Mouse (Mus musculus): ENCODE data around the gene Gba. TPM values are rescaled to one million over a fixed set of nuclear protein-coding genes. Genes with fewer than 3 reads are reported as not detected.

The Gba gene
- 16.0 TPM for polyA plus RNA-seq (2014; fragmentation: Illumina TruSeq; extraction: RNeasy Lipid Tissue Mini Kit (QIAGEN cat#74804); ENCODE audit: low read depth, low replicate concordance)

GRCm38 (mm10) chr3:89202253-89203141 is at the start of gene Gba:
Gene Gba, plus strand, starts transcription at chr3:89202928.

GRCm38 (mm10) chr3:89159616-89160344 is 42.9 kb upstream of the Gba start, which contains the start of gene Hcn3:
Gene Hcn3, minus strand, starts transcription at chr3:89160196.

GRCm38 (mm10) chr3:89164506-89165267 is 38.0 kb upstream of the Gba start, which contains the start of gene Clk2:
Gene Clk2, plus strand, starts transcription at chr3:89164795.

GRCm38 (mm10) chr3:89177242-89178106 is 25.3 kb upstream of the Gba start, which contains the start of gene Scamp3:
Gene Scamp3, plus strand, starts transcription at chr3:89177473.

GRCm38 (mm10) chr3:89183058-89183958 is 19.4 kb upstream of the Gba start, which contains the start of gene Fam189b:
Gene Fam189b, plus strand, starts transcription at chr3:89183143.

GRCm38 (mm10) chr3:89214681-89215411 is 12.1 kb downstream of the Gba start, which contains the start of gene Thbs3:
Gene Thbs3, plus strand, starts transcription at chr3:89215180.

GRCm38 (mm10) chr3:89226900-89227299 is 24.2 kb downstream of the Gba start, which contains the start of gene Mtx1:
Gene Mtx1, minus strand, starts transcription at chr3:89227088.

GRCm38 (mm10) chr3:89228836-89229235 is 26.1 kb downstream of the Gba start, which contains the start of gene Muc1:
Gene Muc1, plus strand, starts transcription at chr3:89229057.

GRCm38 (mm10) chr3:89245688-89246171 is 43.0 kb downstream of the Gba start, which contains the start of gene Krtcap2:
Gene Krtcap2, plus strand, starts transcription at chr3:89245966.

GRCm38 (mm10) chr3:89246261-89247100 is 43.8 kb downstream of the Gba start, which contains the start of gene Trim46:
Gene Trim46, minus strand, starts transcription at chr3:89246309.

Other genes starting within 250 kb of the Gba start
- gene Rusc1, start 109.6 kb upstream of the Gba start, polyA plus RNA-seq (2014; fragmentation: Illumina TruSeq; extraction: RNeasy Lipid Tissue Mini Kit (QIAGEN cat#74804); ENCODE audit: low read depth, low replicate concordance): 8.9 TPM
- gene Gm43738, start 101.8 kb upstream of the Gba start, polyA plus RNA-seq (2014; fragmentation: Illumina TruSeq; extraction: RNeasy Lipid Tissue Mini Kit (QIAGEN cat#74804); ENCODE audit: low read depth, low replicate concordance): not detected
- gene Fdps, start 101.0 kb upstream of the Gba start, polyA plus RNA-seq (2014; fragmentation: Illumina TruSeq; extraction: RNeasy Lipid Tissue Mini Kit (QIAGEN cat#74804); ENCODE audit: low read depth, low replicate concordance): 20.9 TPM
- gene Pklr, start 66.8 kb upstream of the Gba start, polyA plus RNA-seq (2014; fragmentation: Illumina TruSeq; extraction: RNeasy Lipid Tissue Mini Kit (QIAGEN cat#74804); ENCODE audit: low read depth, low replicate concordance): 22.4 TPM
- gene Hcn3, start 42.7 kb upstream of the Gba start, polyA plus RNA-seq (2014; fragmentation: Illumina TruSeq; extraction: RNeasy Lipid Tissue Mini Kit (QIAGEN cat#74804); ENCODE audit: low read depth, low replicate concordance): not detected
- 19.0 TPM for gene Clk2, start 38.1 kb upstream of the Gba start, polyA plus RNA-seq (2014; fragmentation: Illumina TruSeq; extraction: RNeasy Lipid Tissue Mini Kit (QIAGEN cat#74804); ENCODE audit: low read depth, low replicate concordance)
- 10.6 TPM for gene Scamp3, start 25.5 kb upstream of the Gba start, polyA plus RNA-seq (2014; fragmentation: Illumina TruSeq; extraction: RNeasy Lipid Tissue Mini Kit (QIAGEN cat#74804); ENCODE audit: low read depth, low replicate concordance)
- gene Fam189b, start 19.8 kb upstream of the Gba start, polyA plus RNA-seq (2014; fragmentation: Illumina TruSeq; extraction: RNeasy Lipid Tissue Mini Kit (QIAGEN cat#74804); ENCODE audit: low read depth, low replicate concordance): 0.76 TPM
- gene Thbs3, start 12.3 kb downstream of the Gba start, polyA plus RNA-seq (2014; fragmentation: Illumina TruSeq; extraction: RNeasy Lipid Tissue Mini Kit (QIAGEN cat#74804); ENCODE audit: low read depth, low replicate concordance): 1.5 TPM
- 29.7 TPM for gene Mtx1, start 24.2 kb downstream of the Gba start, polyA plus RNA-seq (2014; fragmentation: Illumina TruSeq; extraction: RNeasy Lipid Tissue Mini Kit (QIAGEN cat#74804); ENCODE audit: low read depth, low replicate concordance)
- 5.0 TPM for gene Muc1, start 26.1 kb downstream of the Gba start, polyA plus RNA-seq (2014; fragmentation: Illumina TruSeq; extraction: RNeasy Lipid Tissue Mini Kit (QIAGEN cat#74804); ENCODE audit: low read depth, low replicate concordance)
- gene Krtcap2, start 43.0 kb downstream of the Gba start, polyA plus RNA-seq (2014; fragmentation: Illumina TruSeq; extraction: RNeasy Lipid Tissue Mini Kit (QIAGEN cat#74804); ENCODE audit: low read depth, low replicate concordance): 24.4 TPM
- 0.19 TPM for gene Trim46, start 43.4 kb downstream of the Gba start, polyA plus RNA-seq (2014; fragmentation: Illumina TruSeq; extraction: RNeasy Lipid Tissue Mini Kit (QIAGEN cat#74804); ENCODE audit: low read depth, low replicate concordance)
- not detected for gene Dpm3, start 56.4 kb downstream of the Gba start, polyA plus RNA-seq (2014; fragmentation: Illumina TruSeq; extraction: RNeasy Lipid Tissue Mini Kit (QIAGEN cat#74804); ENCODE audit: low read depth, low replicate concordance)
- gene Slc50a1, start 67.6 kb downstream of the Gba start, polyA plus RNA-seq (2014; fragmentation: Illumina TruSeq; extraction: RNeasy Lipid Tissue Mini Kit (QIAGEN cat#74804); ENCODE audit: low read depth, low replicate concordance): 38.2 TPM
- 20.5 TPM for gene Efna1, start 78.2 kb downstream of the Gba start, polyA plus RNA-seq (2014; fragmentation: Illumina TruSeq; extraction: RNeasy Lipid Tissue Mini Kit (QIAGEN cat#74804); ENCODE audit: low read depth, low replicate concordance)
- not detected for gene Efna3, start 120.0 kb downstream of the Gba start, polyA plus RNA-seq (2014; fragmentation: Illumina TruSeq; extraction: RNeasy Lipid Tissue Mini Kit (QIAGEN cat#74804); ENCODE audit: low read depth, low replicate concordance)
- not detected for gene Efna4, start 135.1 kb downstream of the Gba start, polyA plus RNA-seq (2014; fragmentation: Illumina TruSeq; extraction: RNeasy Lipid Tissue Mini Kit (QIAGEN cat#74804); ENCODE audit: low read depth, low replicate concordance)
- gene Adam15, start 147.1 kb downstream of the Gba start, polyA plus RNA-seq (2014; fragmentation: Illumina TruSeq; extraction: RNeasy Lipid Tissue Mini Kit (QIAGEN cat#74804); ENCODE audit: low read depth, low replicate concordance): 14.9 TPM
- gene Dcst2, start 159.0 kb downstream of the Gba start, polyA plus RNA-seq (2014; fragmentation: Illumina TruSeq; extraction: RNeasy Lipid Tissue Mini Kit (QIAGEN cat#74804); ENCODE audit: low read depth, low replicate concordance): not detected
- 0.35 TPM for gene Dcst1, start 162.3 kb downstream of the Gba start, polyA plus RNA-seq (2014; fragmentation: Illumina TruSeq; extraction: RNeasy Lipid Tissue Mini Kit (QIAGEN cat#74804); ENCODE audit: low read depth, low replicate concordance)
- 11.5 TPM for gene Zbtb7b, start 191.8 kb downstream of the Gba start, polyA plus RNA-seq (2014; fragmentation: Illumina TruSeq; extraction: RNeasy Lipid Tissue Mini Kit (QIAGEN cat#74804); ENCODE audit: low read depth, low replicate concordance)
- 2.4 TPM for gene Lenep, start 199.9 kb downstream of the Gba start, polyA plus RNA-seq (2014; fragmentation: Illumina TruSeq; extraction: RNeasy Lipid Tissue Mini Kit (QIAGEN cat#74804); ENCODE audit: low read depth, low replicate concordance)
- gene Flad1, start 208.9 kb downstream of the Gba start, polyA plus RNA-seq (2014; fragmentation: Illumina TruSeq; extraction: RNeasy Lipid Tissue Mini Kit (QIAGEN cat#74804); ENCODE audit: low read depth, low replicate concordance): 1.6 TPM
- 3.3 TPM for gene Cks1b, start 215.5 kb downstream of the Gba start, polyA plus RNA-seq (2014; fragmentation: Illumina TruSeq; extraction: RNeasy Lipid Tissue Mini Kit (QIAGEN cat#74804); ENCODE audit: low read depth, low replicate concordance)
- 33.2 TPM for gene Shc1, start 215.5 kb downstream of the Gba start, polyA plus RNA-seq (2014; fragmentation: Illumina TruSeq; extraction: RNeasy Lipid Tissue Mini Kit (QIAGEN cat#74804); ENCODE audit: low read depth, low replicate concordance)
- gene Pygo2, start 227.3 kb downstream of the Gba start, polyA plus RNA-seq (2014; fragmentation: Illumina TruSeq; extraction: RNeasy Lipid Tissue Mini Kit (QIAGEN cat#74804); ENCODE audit: low read depth, low replicate concordance): 7.7 TPM
- gene Pbxip1, start 233.8 kb downstream of the Gba start, polyA plus RNA-seq (2014; fragmentation: Illumina TruSeq; extraction: RNeasy Lipid Tissue Mini Kit (QIAGEN cat#74804); ENCODE audit: low read depth, low replicate concordance): 23.5 TPM